Mouse (Mus musculus): Measurements from ENCODE around the gene Pmis2.

Gene Pmis2

DNA sequence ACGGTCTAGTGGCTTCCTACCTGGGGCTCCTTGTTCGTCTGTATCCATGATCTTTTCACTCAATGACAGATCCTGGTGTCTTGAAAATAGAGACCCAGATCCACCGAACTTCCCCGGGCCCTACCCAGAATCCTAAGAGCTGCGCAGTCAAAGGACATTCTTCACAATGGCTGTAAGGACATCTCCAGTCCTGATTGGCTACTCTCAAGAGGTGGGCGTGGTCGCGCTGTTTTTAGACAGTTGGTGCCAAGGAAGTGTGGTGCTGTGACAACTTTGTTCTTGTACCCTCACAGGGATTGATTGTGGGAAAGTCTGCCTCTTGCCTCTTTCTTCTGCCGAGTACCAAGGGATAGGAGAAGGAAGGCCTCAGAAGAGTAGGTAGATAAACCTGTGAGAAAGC, at the start of gene Pmis2:
Pmis2 (minus strand) TSS at position 126 of the 400 bp plus-strand sequence.
- no peak for DNase-seq (ENCODE audit: low spot score in 2 of 2)

DNA sequence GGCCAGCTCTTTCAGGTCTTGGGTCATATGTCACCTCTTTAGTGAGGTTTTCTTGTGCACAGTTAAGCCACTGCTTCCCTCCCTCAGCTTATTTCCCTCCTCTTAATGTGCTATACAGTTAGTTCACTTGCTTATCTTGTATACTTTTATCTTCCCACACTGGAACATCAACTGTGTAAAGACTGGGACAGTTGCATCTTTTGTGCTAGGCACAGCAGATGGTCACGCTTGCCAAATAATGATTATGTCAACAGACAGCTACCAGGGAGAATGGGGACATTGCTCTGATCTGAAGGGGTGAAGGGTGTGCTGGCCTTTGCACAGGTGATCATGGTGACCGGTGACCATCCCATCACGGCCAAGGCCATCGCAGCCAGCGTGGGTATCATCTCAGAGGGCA, 48.3 kb upstream of the Pmis2 start:
- no peak for DNase-seq (ENCODE audit: low spot score in 2 of 2)

DNA sequence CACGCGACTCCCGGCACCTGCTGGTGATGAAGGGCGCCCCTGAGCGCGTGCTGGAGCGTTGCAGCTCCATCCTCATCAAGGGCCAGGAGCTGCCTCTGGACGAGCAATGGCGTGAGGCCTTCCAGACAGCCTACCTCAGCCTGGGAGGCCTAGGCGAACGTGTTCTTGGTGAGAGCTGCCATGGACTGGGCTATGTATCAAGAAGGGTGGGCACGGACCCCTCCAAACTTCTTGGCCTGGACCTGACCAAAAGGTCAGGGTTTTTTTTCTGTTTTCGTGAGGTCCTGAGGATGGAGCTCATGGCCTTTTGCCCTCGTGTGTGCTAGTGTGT, 46.3 kb upstream of the Pmis2 start:
- DNase-seq (ENCODE audit: low spot score in 2 of 2) = no peak

DNA sequence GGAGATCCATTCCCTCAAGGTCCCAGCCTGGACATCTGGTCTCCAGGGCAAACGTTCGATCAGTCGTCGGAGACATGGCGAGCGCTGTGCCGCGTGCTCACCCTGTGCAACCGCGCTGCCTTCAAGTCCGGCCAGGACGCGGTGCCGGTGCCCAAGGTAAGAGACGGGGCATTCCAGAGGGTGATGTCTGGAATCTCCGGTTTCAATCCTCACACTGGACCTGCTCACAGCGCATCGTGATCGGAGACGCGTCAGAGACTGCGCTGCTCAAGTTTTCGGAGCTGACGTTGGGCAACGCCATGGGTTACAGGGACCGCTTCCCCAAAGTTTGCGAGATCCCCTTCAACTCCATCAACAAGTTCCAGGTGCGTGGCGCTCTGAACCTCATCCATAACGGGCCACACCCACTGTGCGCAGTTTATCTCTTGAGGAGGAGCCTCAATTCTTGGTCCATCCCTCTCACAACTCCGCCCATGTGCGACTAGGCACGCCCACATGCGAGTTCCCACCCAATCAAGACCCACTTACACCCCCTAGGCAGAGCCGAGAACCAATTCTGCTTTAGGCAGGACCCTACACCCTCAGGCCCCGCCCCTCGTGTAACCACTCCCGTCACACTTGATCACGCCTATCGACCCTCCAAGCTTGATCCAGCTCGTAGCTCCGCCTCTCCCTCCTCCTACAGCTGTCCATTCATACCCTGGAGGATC, 45.8 kb upstream of the Pmis2 start:
- DNase-seq (ENCODE audit: low spot score in 2 of 2) = peak in 1 of 2 experiments; percentile 22

DNA sequence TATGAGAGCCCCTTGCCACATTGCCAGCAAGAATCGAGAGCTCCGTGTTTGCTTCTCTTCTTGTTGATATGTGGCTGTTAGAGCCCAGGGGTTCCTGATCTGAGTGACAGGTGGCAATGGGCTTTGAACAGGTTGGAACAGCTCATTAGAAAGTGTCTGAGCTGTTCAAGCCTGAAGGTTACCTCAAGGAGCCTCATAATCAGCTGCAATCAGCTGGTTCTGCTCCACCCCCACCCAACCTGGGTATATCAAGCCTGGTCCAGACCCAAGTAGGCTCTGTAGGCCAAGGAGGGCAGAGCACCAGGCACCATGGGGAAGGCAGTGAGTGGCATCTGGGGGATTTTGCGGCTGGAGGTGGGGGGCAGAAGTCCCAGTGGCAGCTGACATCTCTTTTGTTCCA, 40.5 kb upstream of the Pmis2 start, which contains the start of gene Atp4a:
Atp4a (plus strand) TSS at position 268 of the 400 bp plus-strand sequence.
- no peak for DNase-seq (ENCODE audit: low spot score in 2 of 2)

DNA sequence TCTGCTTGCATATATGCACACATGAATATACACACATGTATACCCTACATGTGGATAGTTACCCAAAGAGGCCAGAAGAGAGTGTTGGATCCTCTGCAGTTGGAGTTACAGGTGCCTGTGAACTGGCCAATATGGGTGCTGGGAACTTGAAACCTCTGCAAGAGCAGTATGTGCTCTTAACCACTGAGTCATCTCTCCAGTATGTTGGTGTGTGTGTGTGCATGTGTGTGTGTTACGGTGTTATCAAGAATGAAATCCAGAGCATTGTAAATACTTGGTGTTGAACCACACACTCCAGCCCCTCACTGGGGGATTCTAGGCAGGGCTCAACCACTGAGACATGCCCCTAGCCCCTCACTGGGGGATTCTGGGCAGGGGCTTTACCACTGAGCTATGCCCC, 36.0 kb upstream of the Pmis2 start:
- DNase-seq (ENCODE audit: low spot score in 2 of 2) = no peak

DNA sequence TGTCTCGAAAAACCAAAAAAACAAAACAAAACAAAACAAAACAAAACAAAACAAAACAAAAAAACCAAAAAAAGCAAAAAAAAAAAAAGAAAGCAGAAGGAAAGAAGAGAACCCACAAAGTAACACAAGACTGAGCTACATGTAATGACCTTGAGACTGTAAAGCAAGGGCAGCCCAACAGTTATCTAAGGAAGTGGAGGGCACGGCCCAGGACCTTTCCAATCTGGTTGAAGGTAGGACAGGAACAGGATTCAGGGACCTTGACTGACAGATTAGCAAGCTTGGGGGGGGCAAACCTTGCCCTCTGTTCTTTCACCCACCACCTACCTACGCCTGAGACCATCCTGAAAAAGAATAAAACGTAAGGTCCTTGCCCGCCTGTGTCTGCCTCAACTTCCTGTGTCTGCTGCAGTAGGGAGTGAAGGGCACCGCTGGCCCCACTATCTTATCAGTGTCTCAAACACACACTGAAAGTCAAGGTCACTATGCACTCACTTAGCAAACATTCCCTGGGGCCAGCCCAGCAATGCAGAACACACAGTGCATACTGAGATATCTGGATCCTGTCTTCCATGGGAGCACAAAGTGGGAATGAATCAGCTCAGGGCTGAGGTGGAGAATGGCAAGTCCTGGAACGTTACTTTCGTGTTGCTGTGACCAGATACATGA, 34.9 kb upstream of the Pmis2 start:
- no peak for DNase-seq (ENCODE audit: low spot score in 2 of 2)

DNA sequence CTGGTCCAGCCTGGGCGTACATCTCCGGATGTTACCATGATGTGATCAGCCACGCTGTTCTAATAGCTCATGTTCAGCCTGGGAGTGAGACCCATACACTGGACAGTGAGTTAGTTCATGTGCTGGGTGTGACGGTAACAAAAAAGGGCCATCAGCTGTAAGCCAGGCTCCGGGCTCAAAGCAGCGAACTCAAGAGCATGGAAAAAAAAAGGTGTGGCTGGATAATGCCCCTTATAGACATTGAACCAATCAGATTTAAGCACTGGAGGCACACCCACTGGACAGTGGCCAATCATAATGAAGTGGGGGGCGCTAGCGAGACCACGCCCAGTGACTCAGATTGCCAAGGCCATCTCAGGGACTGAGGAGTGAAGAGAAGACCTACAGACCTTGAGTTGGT, 27.2 kb upstream of the Pmis2 start, which contains the start of gene 2200002J24Rik:
2200002J24Rik (plus strand) TSS at position 338 of the 400 bp plus-strand sequence.
- DNase-seq (ENCODE audit: low spot score in 2 of 2) = no peak

DNA sequence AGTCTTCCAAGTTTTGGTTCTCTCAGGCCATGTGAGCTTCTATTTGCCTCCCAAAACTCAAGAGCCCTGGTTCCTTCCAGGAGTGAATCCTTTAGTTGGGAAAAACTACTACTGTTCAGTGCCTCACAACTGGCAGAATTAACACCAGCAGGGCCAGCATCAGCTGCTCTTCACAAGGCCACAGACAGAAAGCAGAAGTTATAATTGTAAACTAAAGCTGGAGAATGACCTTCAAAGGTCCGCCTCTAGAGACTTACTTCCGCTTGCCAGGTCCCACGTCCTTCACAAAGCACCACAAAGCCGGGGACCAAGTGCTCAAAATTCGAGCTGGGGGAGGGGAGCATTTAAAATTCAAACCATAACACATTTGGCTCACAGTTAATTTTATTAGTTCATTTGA, 26.7 kb upstream of the Pmis2 start:
- DNase-seq (ENCODE audit: low spot score in 2 of 2) = no peak

DNA sequence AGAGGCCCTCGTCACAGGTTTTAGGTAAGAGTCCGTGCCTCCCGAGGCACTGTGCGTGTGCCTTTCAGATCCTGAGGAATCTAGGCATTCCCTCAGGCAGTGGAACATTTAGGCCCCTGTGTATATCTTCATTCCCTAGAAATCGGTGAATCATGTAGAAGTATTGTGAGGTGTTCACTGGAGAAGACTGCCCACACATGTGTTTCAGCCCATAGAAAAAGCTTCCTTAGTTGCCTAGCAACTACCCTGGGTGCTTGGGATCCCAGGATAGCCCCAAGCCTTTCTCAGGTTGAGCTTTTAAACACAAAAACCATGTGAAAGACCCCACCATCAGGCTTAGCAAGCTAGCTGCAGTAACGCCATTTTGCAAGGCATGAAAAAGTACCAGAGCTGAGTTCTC, 16.9 kb upstream of the Pmis2 start:
- DNase-seq (ENCODE audit: low spot score in 2 of 2) = no peak

DNA sequence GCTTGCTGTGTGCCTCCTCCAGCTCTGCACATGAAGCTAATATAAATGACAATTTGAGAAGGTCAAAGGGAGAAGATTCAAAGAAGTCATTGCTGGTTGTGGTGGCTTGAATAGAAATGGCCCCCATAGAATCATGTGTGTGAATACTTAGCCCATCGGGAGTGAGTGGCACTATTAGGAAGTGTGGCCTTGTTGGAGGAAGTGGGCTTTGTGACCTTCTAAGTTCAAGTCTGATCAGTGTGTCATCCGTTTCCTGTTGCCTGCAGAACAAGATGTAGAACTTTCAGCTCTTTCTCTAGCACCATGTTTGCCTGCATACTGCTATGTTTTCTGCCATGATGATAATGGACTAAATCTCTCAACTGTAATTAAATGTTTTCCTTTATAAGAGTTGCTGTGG, 12.0 kb upstream of the Pmis2 start:
- DNase-seq (ENCODE audit: low spot score in 2 of 2) = no peak

DNA sequence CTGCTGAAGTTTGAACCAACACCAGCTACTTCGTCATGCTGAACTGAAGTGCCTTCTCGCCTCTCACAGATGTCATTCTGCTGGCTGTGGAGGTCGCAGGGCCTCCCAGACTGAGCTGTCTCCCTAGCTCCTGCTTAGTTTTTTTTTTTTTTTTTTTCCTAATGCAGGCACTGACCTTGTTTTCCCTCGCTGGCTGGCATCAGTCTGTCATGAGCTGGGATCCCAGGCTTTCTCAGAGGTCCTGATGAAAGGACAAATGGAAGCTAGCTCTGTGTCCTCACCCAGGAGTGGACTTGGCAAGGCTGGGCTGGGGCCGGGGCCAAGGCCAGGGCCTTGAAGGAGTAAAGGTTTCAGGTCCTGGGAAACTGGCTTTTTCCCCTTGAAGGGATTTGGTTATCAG, 10.5 kb upstream of the Pmis2 start:
- no peak for DNase-seq (ENCODE audit: low spot score in 2 of 2)

DNA sequence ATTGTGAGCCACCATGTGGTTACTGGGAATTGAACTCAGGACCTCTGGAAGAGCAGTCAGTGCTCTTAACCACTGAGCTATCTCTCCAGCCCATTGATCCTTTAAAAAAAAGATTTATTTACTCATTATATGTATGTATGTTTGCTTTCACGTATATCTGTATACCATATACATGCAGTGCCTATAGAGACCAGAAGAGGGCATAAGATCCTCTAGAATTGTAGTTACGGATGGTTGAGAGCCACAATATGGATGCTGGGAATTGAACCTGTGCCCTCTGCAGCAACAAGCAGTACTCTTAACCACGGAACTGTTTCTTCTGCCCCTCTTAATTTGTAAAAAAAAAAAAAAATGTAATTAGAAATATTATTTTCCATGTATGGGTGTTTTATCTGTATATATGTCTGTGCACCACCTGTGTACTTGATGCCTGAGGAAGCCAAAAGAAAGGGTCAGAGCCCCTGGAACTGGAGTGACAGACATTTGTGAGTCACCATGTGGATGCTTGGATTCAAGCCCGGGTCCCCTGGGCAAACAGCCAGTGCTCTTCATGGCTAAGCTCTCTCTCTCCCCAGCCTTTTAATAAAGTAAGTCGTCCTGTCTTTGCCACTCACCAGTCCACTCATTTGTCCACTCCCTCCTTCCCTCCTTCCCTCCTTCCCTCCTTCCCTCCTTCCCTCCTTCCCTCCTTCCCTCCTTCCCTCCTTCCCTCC, 7.0 kb upstream of the Pmis2 start:
- DNase-seq (ENCODE audit: low spot score in 2 of 2) = no peak

DNA sequence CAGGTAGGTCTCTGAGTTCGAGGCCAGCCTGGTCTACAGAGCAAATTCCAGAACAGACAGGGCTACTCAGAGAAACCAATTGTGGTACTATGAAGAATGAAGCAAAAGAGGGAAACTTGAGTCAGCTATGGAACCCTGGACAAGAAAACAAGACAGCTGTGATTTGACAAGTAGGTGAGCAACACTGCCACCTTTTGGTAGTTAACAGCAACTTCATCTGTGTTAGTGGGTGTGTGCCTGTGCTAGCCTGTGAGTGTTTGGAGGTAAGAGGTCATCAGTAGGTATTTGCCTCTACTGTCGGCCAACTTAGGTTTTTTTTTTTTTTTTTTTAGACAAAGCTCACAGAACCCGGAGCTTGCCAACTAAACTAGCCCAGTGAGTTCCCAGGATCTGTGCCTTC, 2.2 kb downstream of the Pmis2 start:
- DNase-seq (ENCODE audit: low spot score in 2 of 2) = no peak

DNA sequence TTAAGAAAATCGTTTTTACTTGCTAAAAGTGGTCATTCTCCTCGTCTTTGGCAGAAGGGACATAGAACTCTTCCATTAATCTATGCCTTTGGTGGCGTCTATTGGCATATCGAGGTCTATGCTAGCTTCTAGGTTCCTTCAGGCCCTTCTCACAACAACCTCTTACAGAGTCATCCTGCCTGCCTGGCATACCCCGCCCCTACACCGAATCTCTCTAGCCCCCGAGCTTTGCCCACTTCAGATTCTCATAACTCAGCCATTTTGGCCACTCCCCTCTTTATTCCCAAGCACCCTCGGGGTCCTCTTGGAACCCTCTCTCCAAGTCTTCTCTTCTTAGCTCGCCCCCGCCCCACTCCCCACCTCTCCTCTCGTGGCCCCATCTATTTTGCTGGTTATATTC, 6.1 kb downstream of the Pmis2 start:
- DNase-seq (ENCODE audit: low spot score in 2 of 2) = no peak

DNA sequence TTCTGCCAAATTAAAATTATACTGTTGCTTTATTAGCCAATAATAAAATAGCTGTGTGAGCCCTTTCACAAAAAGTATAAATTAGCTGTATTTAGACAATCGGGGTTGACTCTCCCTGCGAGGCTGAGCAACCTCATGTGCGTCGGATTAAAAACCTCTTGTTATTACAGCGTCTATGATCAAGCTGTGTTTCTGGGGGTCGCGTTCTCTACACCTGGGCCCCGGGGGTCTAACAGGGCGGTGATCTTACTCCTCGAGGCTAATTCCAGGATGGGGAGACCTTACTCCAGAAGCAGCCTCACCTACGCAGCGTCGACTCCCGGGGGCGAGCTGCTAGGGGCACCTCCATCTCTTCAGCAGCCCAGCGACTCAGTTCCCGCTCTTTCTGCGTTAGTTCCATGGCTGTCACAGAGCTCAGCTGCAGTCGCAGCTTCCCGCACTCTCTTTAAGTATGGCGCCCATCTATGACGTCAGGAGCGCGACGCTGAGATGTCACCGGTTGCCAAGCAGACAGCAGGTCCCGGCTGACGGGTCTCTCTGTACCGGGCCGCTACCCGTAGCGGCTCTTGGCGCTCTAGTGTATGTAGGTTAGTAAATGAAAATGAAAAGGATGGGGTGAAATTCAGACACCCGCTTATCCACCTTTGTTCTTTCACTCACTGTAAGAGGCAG, 6.7 kb downstream of the Pmis2 start, which contains the start of gene Haus5:
Haus5 (minus strand) TSS at position 466 of the 672 bp plus-strand sequence.
- DNase-seq (ENCODE audit: low spot score in 2 of 2) = peak; percentile 84 to 86

DNA sequence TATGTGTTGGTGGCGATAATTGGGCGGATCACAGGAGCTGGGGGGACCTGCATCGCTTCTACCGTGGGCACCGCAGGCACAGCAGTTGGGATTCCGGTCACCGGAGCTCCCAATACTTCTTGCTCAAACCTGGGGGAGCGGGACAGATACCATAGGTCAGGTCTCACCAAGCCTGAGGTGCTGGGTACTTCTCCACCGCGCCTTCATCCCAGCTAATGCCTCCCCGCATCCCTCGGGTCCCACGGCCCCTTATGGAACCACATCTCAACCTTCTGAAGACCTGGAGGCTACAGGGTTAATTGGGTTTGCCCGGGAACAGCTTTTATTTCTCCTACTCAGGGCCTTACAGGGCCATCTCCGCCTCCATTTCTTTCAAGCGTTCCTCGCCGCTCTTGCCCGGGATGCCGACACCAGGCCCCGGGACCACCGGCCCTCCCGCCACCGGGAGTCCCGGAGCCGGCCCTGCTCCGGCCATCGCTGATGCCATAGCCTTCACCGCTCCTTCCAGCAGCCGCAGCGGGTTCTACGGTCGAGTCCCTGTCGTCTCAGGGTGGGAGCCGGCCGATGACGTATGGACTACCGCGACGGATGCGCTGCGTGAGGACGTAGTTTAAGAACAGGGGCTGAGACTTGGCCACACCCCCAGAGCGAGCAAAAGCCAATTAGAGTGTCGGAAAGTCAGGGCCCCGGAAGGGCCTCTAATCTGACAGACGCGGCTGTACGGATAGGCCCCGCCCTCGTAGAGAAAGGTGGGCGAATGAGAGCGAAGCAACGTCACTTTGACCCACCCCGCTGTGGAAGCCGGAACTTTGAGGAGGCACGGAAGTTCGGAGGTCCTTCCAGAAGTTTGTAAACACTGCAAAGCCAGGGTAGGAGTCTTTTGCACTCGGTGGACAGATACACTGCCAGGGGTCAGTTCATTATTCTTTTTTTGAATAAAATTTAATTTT, 21.5 kb downstream of the Pmis2 start, which contains the start of gene Rbm42:
Rbm42 (minus strand) TSS at position 727 of the 950 bp plus-strand sequence.
- peak; percentile 95 to 97 for DNase-seq (ENCODE audit: low spot score in 2 of 2)

DNA sequence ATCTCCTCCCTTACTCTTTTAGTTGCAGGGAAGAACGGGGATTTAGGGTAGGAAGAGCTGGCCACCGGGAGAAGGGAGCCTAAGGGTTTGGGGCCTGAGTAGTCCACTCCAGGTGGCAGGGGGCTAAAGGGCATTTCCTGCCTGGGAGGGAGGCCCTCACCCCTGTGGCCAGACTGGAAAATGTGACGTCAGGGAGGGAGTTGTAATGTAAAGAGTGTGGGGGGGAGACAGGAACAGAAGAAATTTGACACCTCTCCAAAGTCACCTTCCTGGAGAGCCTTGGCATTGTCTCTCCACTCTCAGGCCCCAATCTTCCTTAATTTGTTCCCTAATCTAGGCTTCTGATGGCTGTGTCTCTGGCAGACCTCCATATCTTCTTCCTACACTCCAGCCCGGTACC, 32.3 kb downstream of the Pmis2 start:
- DNase-seq (ENCODE audit: low spot score in 2 of 2) = no peak

DNA sequence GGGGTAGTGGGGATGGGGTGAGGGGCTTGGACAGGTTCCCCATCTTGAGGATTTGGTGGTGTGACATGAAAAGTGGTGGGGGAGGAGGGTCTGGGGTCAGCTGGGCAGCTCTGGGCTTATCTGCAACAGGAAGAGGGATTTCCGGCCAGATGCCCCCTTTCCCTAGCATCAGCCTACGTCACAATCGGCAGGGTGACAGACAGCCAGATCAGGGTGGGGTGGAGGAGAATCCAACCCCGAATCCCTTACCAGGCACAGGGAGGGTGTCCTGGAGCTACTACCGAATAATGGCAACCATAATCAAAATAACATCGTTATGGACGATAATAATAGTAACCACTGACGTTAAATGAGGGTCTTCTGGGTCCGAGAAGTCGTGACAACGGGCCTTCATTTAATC, 35.0 kb downstream of the Pmis2 start:
- DNase-seq (ENCODE audit: low spot score in 2 of 2) = no peak

DNA sequence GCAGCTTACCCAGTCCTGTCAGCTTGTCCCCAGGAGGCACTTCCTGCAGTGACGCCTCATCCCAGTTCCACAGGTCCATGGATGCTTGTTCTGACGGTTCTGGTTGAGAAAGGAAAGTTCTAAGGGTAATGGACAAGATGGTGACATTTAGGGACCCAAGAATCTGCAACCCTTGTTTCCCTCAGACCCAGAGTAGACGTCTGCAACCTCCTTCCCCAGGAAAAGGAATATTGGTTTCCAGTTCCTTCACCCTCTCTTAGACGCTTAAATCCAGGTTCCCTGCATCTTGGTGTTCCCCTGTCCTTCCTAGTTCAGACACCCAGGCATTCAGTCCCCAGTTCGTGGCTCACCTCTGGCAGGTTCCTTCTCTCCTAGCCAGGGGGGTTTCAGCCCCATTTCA, 35.7 kb downstream of the Pmis2 start, which contains the start of gene Etv2:
Etv2 (minus strand) TSS at position 101 of the 400 bp plus-strand sequence.
- no peak for DNase-seq (ENCODE audit: low spot score in 2 of 2)

DNA sequence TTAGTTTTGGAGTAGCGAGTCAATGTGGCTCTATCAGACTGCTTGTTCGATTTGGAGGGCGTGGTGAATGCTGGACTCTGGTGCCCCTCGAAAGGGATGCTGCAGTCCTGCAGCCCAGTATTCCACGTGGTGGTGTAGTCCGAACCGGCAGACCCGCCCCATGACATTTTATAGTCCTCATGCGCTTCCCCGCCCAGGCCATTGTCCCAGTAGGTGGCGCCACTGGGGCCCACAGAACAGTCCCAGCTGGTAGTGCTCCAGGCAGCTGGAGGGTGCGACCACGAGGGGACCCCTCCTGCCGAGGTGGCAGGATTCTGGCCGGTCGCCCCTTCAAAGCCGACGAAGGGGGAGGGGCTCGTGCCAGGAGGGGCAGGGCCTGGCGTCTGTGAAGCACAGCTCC, 36.8 kb downstream of the Pmis2 start:
- DNase-seq (ENCODE audit: low spot score in 2 of 2) = peak in 1 of 2 experiments; percentile 14
